Mouse (Mus musculus) left cerebral cortex, postnatal 4 days (tissue): ENCODE results near the gene Zfp93. TPM values are rescaled to one million over a fixed set of nuclear protein-coding genes. Genes with fewer than 3 reads are reported as not detected.

ENCODE experiments used
- DNase-seq: peaks from one replicate; pipeline ENCODE4 v3.0.0-alpha.2; 2022
- intact Hi-C: fragments of 180-260 bp; cut with DNase I; formaldehyde crosslinking; loops from one replicate; pipeline ENCODE4 v1.15.1; 2025
- total RNA-seq, 2 experiments: library from RNA; stranded (reverse); gene quantifications; 2 replicates each; pipeline ENCODE4 v1.2.3; 2021

Gene Zfp93
- total RNA-seq, 2 experiments from 2014 or later = 8.3 TPM

DNA sequence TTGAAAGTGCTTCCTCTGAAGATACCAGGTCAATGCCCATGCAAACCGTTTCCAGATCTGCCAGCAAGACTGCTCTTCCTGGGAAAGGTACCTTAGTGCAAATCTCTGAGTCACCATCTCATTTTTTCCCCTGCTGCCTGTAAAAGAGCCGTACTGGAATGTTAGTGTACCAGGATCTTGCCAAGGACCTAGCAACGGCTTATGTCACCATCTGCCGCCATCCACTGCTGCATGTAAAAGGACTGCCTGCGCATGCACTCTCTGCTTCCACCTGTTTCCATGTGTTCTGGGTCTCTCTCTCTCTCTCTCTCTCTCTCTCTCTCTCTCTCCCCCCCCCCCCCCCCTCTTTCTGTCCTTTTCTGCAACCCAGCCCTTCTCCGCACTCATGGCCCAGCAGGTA is 18.3 kb downstream of the Zfp93 start:
- intact Hi-C loops = loop anchor here (10.0 kb wide), 1 partner anchor 324 kb away; no protein-coding TSS in a partner anchor

DNA sequence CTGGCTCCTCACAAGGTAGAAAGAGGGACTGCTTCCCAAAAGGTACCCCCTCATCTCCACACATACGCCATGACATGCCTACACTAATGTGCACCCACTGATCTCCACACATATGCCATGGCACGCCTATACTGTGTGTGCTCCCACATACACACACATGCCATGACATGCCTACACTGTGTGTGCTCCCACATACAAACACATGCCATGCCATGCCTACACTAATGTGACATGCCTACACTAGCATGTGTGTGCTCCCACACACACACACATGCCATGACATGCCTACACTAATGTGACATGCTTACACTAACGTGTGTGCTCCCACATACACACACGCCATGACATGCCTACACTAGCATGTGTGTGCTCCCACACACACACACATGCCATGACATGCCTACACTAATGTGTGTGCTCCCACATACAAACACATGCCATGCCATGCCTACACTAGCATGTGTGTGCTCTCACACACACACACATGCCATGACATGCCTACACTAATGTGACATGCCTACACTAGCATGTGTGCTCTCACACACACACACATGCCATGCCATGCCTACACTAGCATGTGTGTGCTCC is 20.0 kb downstream of the Zfp93 start:
- DNase-seq = no peak
- intact Hi-C loops = no loop called here

More for the DNA sequence above, 18.3 kb downstream of the Zfp93 start:
- no peak for DNase-seq

DNA sequence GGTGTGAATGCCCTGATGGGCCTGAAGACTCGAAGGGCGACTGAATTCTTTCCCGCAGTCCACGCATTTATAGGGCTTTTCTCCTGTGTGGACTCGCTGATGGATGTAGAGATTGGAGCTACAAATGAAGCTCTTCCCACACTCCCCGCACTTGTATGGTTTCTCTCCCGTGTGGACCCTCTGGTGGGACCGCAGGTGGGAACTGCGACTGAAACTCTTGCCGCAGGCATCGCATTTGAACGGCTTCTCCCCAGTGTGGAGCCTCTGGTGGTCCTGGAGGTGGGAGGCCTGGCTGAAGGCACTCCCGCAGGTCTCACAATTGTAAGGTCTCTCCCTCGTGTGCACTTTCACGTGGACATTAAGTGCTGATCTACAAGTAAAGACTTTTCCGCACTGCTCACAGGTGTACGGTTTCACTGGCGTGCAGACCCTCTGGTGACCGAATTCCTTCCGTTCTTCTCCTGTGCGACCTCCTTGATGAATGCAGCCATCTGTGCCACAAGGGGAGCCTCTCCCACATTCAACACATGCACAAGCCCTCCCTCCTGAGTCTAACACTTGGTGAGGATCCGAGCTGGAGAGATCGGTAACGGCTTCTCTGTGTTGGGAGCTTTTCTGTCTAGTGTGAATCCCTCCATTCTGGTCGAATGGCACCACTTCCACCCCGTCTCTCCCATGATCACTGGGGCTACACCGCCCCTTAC is 21.3 kb downstream of the Zfp93 start:
- no peak for DNase-seq
- intact Hi-C loops = no loop called here

DNA sequence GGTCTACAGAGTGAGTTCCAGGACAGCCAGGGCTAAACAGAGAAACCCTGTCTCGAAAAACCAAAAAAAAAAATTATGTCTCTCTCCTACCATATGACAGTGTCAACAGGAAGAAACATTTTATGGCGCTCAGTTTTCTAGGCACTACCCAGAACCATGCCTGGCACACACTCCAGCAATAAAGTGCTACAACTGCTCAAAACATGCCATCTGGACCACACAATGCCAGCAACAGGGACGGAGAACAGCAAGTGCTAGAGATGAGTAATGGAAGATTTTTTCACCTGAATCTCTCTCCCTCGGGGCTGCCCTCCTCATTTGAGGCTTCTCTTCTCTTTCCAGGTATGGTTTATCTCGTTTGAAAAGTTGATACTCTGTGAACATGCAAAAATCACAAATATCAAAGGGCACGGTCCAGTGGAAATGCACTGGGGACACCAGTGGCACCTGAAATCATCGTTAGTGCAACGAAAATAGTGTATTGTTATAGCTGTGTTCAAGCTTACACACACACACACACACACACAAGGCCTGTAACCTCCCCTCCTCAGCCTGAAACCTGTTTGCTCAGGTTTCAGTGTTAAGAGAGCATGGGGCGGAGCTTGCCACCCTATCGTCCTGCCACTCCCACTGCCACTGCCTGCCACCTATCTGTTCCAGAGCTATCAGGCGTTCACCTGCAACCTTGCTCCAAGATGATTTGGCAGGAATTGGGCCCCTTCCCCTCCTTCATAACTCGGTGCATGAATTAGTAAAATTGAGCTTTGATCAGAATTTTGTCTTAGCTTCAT is 23.0 kb downstream of the Zfp93 start:
- intact Hi-C loops = no loop called here
- no peak for DNase-seq

DNA sequence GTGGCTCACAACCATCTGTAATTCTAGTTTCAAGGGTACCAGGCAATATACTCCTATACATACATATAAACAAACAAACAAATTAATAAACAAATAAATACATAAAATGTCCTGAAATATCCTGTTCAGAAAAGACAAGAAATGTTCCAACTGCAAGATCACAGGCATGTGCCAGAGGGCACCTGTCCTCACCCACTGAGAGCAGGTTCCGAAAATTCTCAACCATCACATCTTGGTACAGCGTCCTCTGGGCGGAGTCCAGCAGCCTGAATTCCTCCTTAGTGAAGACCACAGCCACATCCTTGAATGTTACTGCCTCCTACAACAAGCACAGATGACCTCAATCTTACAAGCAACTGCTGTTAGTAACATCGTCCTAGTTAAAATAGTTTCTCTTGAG is 24.5 kb downstream of the Zfp93 start:
- no peak for DNase-seq
- intact Hi-C loops = no loop called here

DNA sequence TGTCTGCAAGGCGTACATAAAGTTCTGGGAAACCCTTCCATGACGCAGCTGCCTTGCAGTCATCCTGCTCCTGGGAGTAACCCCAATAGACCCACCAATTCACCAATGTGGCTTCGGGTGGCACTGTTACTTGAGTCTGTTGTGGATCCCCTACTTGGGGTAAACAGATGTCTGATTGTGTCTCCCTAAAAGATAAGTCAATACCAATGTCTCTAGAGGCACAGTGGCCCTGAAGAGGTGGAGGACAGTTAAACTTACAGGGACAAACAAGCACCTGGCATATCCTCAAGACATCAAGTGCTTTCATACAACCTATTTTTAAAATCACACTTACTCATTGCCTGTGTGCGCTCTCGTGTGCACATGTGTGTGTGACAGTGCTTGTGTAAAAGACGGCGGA is 25.2 kb downstream of the Zfp93 start:
- intact Hi-C loops = no loop called here
- DNase-seq = no peak

DNA sequence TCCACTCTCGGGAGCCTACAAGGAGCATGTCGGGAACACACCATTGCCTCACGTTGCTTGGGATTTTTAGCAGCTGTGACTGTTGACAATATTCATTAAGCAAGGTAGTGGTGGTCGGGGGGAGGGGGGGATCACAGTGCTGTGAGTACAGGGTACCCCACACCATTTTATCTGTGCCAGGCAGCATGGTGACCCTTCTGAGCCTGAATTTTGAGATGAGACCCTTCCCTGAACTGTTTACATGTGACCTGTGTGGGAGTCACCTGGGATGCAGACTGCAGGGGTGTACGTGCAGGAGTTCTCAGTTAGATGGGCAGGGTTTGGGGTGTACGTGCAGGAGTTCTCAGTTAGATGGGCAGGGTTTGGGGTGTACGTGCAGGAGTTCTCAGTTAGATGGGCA is 26.2 kb downstream of the Zfp93 start:
- DNase-seq = no peak
- intact Hi-C loops = no loop called here

DNA sequence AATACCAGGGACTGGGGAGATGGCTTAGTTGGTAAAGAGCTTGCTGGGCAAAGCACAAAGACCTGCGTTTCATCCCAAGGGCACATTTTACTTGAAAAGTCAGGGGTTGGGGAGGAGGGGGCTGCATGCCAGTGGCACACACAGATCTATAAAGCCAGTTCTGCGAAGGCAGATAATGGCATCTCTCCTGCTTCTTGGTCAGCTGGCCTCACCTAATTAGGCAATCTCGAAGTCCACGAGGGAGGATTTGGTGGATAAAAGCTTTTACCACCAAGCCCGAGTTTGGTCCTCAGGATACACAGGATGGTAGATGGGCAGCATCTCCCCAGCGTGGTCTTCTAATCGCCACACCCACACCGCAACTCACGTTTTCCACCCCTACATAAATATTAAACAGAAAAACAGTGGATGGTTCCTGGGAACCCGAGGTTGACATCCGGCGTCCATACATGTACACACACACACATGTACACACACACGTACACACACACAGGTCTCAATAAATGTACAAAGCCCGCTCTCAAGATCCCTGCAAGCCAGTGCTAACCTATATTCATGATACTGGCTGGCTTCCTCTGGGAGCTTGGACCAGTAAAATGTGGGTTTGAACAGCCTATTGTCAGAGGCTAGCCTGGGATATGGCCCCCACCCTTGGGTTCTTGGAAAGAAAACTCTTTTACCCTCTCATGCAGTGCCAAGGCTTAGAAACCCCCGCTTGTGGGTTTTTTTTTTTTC is 27.3 kb downstream of the Zfp93 start:
- DNase-seq = no peak
- intact Hi-C loops = no loop called here

DNA sequence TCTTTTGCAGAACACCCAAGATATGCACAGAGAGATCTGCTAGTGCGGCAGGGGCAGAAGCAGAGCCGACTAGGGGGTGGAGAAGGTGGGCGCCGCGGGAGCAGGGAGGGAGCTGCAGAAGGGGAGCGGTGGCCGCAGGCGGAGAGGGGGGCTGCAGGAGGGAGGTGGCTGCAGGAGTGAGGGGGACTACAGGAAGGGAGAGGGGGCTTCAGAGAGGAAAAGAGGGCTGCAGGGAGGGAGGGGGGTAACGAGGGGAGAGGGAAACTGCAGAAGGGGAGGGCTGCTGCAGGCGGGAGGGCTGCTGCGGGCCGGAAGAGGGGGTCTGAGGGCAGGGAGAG is 28.4 kb downstream of the Zfp93 start:
- intact Hi-C loops = no loop called here
- peak; percentile 33 for DNase-seq

DNA sequence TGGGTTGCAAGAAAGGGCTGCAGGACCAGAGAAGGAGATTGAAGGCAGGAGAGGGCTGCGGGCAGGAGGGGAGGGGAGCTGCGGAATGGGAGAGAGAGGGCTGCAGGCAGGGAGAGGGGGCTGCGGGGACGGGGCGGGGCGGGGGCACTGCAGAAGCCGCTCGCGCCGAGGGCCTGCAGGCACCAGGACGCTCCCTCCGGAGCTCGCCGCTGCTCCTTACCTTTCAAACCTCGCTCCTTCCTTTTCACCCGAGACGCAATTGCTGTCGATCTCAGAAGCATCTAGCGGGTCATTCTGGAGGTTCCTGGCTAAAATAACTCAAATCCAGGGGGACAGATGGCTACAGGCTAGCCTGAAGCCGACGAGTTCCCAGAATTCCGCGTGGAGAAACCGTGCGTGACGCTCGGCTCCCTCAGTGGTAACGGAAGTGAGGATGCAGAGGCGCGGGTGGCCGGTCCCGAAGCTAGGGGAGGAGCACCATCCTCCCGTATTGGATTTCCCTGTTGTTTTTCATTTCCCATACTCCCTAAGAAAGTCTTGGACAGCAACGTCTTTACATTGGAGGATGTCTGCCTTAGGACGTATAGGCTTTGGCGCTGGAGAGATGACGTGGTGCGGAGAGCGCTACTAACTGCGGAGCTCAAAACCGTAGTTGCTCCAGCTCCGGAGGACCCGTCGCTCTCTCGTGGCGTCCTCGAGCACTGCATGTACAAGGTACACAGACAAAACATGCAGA is 28.9 kb downstream of the Zfp93 start:
- intact Hi-C loops = no loop called here
- DNase-seq = peak; percentile 89

DNA sequence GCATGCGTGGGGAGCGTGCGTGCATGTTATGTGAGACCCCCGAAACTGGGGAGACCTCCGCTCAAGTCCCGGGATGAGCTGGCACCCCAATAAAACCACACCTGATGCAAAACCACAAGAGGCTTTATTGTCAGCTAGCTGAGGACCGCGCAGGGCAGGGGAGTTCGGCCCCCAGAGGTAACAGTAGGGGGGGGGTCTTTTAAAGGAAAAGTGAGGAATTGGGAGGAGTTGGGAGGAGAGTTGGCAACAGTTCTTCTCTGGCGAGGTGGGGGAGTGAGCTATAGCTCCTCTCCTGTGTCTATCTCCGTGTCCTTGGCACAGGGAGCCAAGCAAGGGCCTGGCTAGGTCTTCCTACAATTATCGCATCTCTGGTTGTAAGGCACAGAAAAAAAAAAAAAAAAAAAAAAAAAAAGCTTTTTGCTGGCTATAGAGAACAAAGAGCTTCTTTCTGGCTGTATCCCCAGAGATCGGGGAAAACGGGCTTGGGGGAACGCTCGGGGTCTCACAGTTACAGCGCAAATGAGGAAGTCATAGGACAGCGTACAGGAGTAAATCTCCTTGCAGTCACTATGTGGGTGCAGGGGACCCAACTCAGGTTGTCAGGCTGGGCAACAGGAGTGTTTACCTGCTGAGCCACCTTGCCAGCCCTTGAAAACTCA is 29.7 kb downstream of the Zfp93 start:
- peak; percentile 52 for DNase-seq
- intact Hi-C loops = no loop called here

DNA sequence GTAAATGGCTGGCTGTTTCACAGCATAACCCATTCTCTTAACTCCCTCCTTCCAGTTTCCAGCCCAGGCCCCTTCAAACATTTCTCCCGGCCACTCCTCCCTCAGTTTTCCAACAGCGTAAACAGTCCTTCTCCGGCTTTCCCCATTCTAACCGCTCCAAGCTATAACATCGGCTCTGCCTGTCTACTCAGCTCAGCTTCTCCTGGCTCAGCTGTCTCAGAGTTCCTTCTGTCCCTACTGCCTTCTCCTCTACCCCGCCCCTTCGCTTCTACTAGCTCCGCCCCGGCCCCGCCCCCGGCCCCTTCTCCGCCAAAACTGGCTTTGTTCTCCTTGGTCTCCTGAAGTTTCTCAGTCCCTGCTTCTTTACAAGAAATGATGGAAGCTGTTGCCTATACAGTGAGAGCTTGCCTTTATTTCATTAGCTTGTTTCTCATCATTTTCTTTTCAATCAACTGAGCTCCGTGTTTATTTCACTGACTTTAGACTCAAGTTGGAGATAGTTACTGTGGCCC is 30.6 kb downstream of the Zfp93 start, which contains the start of gene Zfp61:
TSS of gene Zfp61 (minus strand) at position 462 of the 512 bp plus-strand sequence.
- DNase-seq = peak; percentile 51
- intact Hi-C loops = no loop called here

DNA sequence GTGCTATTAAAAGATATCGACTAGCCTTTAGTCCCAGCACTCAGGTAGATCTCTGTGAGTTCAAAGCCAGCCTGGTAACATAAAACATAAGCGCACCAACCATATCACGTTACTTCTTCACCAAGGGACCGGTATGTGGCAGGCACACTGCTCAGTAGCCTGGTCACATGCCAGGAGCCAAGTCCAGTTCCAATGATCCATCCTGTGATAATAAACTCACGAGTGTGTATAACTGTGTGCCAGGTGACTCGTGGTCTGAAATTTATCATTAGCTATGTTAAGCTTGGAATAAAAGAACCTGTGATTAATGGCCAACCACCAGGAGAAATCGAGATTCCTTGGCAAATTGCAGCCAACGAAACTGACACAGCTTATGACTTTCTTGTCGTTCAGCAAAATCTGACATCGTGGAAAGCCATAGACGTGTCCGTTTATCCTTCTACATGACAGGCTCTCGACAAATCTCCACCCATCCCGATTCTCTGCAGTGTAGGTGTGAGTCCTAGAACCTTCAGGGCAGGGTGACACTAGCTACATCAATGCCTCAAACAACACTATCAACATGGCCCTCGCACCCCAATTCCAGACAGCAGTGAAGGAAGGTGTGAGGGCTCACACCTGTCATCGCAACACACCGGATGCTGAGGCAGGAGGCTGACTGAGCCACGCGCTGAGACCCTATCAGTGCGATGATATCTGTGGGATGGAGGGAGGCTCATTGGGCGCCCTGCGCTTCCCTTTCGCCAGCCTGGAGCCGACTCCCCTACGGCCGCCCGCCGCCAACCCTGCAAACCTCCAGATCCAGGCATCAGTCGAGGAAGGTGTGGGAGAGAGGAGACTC is 45.7 kb downstream of the Zfp93 start:
- intact Hi-C loops = no loop called here
- DNase-seq = peak; percentile 6

DNA sequence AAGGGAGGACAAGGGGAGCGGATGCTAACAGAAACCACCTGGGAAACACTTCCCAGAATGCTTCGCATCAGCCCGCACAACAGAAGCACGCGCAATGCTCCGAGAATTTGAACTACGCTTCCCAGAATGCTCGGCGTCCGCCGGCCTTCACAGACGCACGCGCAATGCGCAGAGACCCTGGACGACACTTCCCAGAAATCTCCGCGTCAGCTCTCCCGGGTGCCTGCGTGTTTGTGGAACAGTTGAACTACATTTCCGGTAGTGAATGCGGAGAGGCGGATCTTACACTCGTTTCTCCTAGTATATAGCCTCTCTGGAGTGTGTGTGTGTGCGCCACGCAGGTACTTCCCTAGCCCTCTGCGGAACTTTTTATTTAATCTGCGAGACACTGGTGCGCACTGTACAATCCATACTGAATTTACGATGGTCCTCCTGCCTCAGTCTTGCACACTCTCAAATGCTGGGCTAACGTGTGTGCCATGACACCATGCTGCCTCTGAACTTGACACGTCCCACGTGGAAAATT is 46.4 kb downstream of the Zfp93 start, which contains the start of gene Zfp94:
TSS of gene Zfp94 (minus strand) at position 100 of the 526 bp plus-strand sequence.
- peak; percentile 94 for DNase-seq
- intact Hi-C loops = no loop called here

DNA sequence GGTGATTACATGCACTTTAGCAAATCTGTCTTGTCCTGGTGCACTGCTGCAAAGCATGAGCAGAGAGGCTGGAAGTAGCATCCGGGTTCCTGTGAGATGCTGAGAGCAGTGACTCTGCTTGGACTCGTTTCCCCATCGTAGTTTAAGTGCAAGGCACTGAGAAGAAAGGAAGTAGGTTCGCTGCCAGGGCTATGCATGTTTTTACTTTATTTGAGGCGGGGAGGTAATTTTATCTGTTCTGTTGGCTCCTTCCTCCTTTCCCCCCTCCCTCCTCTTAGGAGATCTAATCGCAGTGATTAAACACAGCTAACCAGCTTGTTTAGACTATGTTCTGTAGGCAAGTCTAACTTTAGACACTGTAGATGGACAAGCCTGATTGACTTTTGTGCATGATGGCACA is 48.7 kb downstream of the Zfp93 start:
- intact Hi-C loops = no loop called here

DNA sequence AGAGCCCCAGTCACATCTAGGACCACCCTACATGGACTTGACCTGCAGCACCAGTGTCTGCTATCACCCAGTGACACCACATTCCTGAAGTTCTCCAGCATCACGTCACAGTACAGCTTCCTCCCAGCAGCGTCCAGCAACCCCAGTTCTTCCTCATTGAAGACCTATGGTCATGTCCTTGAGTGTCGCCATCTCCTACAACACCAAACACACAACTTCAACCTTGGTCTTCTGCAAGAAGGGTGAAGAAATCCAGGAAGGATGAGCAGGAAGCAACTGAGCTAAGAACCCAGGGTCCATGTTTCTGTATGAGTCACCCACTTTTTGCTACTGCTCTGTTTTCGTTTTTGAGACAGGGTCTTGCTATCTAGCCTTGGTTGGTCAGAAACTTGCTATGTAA is 52.4 kb downstream of the Zfp93 start:
- intact Hi-C loops = no loop called here

More for the DNA sequence above, 48.7 kb downstream of the Zfp93 start:
- DNase-seq = no peak

DNA sequence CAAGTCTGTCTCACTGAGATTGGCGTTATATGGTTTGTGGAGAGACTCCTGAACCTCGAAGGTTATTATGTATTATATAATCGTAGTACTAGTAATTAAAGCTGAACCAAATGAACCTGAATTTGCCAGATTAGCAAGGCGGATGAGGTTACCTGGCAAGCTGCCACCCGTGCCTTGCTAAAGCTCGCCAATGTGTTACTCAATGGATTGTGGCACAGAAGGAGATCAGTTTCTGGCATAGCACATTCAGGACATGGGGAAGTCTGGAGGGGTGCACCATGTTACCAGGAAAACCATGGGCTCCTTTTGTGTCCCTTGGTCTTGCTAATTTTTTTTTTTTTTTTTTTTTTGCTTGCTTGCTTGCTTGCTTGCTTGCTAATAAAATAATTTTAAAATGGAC is 55.0 kb downstream of the Zfp93 start:
- intact Hi-C loops = no loop called here
- peak; percentile 40 for DNase-seq

More for the DNA sequence above, 52.4 kb downstream of the Zfp93 start:
- no peak for DNase-seq

DNA sequence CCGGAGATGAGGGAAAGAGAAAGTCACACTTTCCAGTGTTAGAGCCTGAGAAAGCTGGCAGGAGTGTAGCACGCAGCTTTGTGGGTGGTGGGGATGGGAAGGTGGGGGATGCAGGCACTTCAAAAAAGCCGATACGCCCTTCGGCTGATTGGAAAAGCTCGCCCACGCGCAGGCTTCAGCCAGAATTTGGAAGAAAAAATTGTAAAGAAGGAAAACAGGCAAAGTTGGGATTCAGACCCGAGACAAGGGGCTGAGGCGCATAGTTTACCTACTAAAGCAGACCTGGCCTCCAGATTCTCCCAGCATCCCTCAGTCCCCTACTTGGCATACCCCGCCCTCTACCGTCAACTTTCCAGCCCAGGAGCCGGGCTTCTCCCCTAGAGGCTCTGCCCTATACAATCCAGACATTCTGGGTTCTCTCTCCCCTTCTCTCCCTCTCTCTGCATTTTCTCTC is 55.5 kb downstream of the Zfp93 start:
- peak; percentile 17 for DNase-seq
- intact Hi-C loops = no loop called here
